Mouse (Mus musculus) lung, postnatal 36 days (tissue): ENCODE results near the gene Tub.

ENCODE experiments used
- DNase-seq: peaks from one replicate; pipeline ENCODE4 v3.0.0; 2022; ENCODE audit warnings: mixed read lengths

Tub gene

GRCm38 (mm10) chr7:108950312-108950761 is at the start of gene Tub:
Gene Tub (plus strand): TSS chr7:108950338.
- peak; percentile 51 for DNase-seq

- no peak for DNase-seq
These were observed 46.2 kb upstream of the Tub start for GRCm38 (mm10) chr7:108903969-108904368.

- no peak for DNase-seq
These were observed 23.1 kb upstream of the Tub start for GRCm38 (mm10) chr7:108927043-108927442.

- DNase-seq, result no peak
These were observed 21.6 kb upstream of the Tub start for GRCm38 (mm10) chr7:108928280-108929188.

GRCm38 (mm10) chr7:108929726-108930393 is 20.3 kb upstream of the Tub start, which contains the start of gene Nlrp10:
Gene Nlrp10 (minus strand): TSS chr7:108930178.
- peak; percentile 25 for DNase-seq

- peak; percentile 97 for DNase-seq
These were observed 16.1 kb upstream of the Tub start, which contains the start of gene Eif3f for GRCm38 (mm10) chr7:108933794-108934731. Gene Eif3f (plus strand): TSS chr7:108934417.

GRCm38 (mm10) chr7:108934836-108935235 is 15.3 kb upstream of the Tub start:
- DNase-seq, result peak; percentile 10

- DNase-seq, result no peak
These were observed 14.7 kb upstream of the Tub start for GRCm38 (mm10) chr7:108935411-108935810.

GRCm38 (mm10) chr7:108936591-108936990 is 13.5 kb upstream of the Tub start:
- DNase-seq, result no peak

- DNase-seq, result peak; percentile 34
These were observed 8.7 kb upstream of the Tub start for GRCm38 (mm10) chr7:108941466-108941865.

GRCm38 (mm10) chr7:108944002-108944401 is 6.1 kb upstream of the Tub start:
- peak; percentile 60 for DNase-seq

- no peak for DNase-seq
These were observed 1.5 kb upstream of the Tub start for GRCm38 (mm10) chr7:108948611-108949010.

- no peak for DNase-seq
These were observed 837 bp upstream of the Tub start for GRCm38 (mm10) chr7:108949301-108949700.

- no peak for DNase-seq
These were observed 709 bp downstream of the Tub start for GRCm38 (mm10) chr7:108950762-108951331.

GRCm38 (mm10) chr7:108952801-108953200 is 2.7 kb downstream of the Tub start:
- DNase-seq, result no peak

GRCm38 (mm10) chr7:108954185-108954584 is 4.0 kb downstream of the Tub start:
- DNase-seq, result peak; percentile 45

- DNase-seq, result no peak
These were observed 7.6 kb downstream of the Tub start for GRCm38 (mm10) chr7:108957734-108958133.

- no peak for DNase-seq
These were observed 15.8 kb downstream of the Tub start for GRCm38 (mm10) chr7:108965968-108966367.

GRCm38 (mm10) chr7:108966742-108967362 is 16.7 kb downstream of the Tub start:
- peak; percentile 61 for DNase-seq

- no peak for DNase-seq
These were observed 18.1 kb downstream of the Tub start for GRCm38 (mm10) chr7:108968201-108968600.

- DNase-seq, result no peak
These were observed 22.1 kb downstream of the Tub start for GRCm38 (mm10) chr7:108972273-108972672.
